Mouse (Mus musculus) cortical plate, adult 2 months (tissue): Measurements from ENCODE around the gene Prm2. TPM values are rescaled to one million over a fixed set of nuclear protein-coding genes. Genes with fewer than 3 reads are reported as not detected.

Experiments used
- H3K27ac ChIP-seq: fragments of 200-500 bp; 2 replicates; pipeline ENCODE4 v1.5.1; 2012; ENCODE audit warnings: low read length, control low read depth, inconsistent platforms; ENCODE audit not compliant: insufficient read depth
- H3K4me1 ChIP-seq: fragments of 200-500 bp; 2 replicates; pipeline ENCODE4 v1.6.1; 2011; ENCODE audit warnings: low read length; ENCODE audit not compliant: control insufficient read depth, insufficient read depth
- H3K4me3 ChIP-seq: fragments of 200-500 bp; 2 replicates; pipeline ENCODE4 v1.5.1; 2011; ENCODE audit warnings: mild to moderate bottlenecking, low read length, control low read depth; ENCODE audit not compliant: insufficient read depth
- CTCF ChIP-seq: fragments of 200-500 bp; IDR thresholded peaks from 2 replicates; pipeline ENCODE4 v1.5.1; 2011; ENCODE audit warnings: mild to moderate bottlenecking, control low read depth, low read length; ENCODE audit not compliant: insufficient read depth; ENCODE audit errors: extremely low read depth
- POLR2A ChIP-seq: fragments of 200-500 bp; IDR thresholded peaks from 2 replicates; pipeline ENCODE4 v1.6.1; 2011; ENCODE audit warnings: mild to moderate bottlenecking, low read length, control low read depth; ENCODE audit not compliant: insufficient read depth; ENCODE audit errors: extremely low read depth
- polyA plus RNA-seq: library from polyadenylated mRNA; depleted of rRNA; stranded (reverse); fragments of >200 nt; gene quantifications from 2 replicates; pipeline ENCODE4 v1.2.3, GENCODE M21; 2012

Prm2 gene
- polyA plus RNA-seq, 1 experiment: not detected

- peak overlapping the region; percentile 32 for H3K4me3 ChIP-seq
- H3K27ac ChIP-seq: no peak overlapping the region
- no peak for TF ChIP-seq POLR2A
- TF ChIP-seq CTCF: no peak
- no peaks in the 10 kb centered on the region for H3K4me1 ChIP-seq
Observed at GRCm38 (mm10) chr16:10834542-10834910, 38.6 kb upstream of the Prm2 start.

- TF ChIP-seq POLR2A: no peak
- TF ChIP-seq CTCF: no peak
- no peak overlapping the region for H3K27ac ChIP-seq
- H3K4me3 ChIP-seq: no peak overlapping the region
- H3K4me1 ChIP-seq: no peaks in the 10 kb centered on the region
Observed at GRCm38 (mm10) chr16:10828461-10828805, 32.5 kb upstream of the Prm2 start.

DNA sequence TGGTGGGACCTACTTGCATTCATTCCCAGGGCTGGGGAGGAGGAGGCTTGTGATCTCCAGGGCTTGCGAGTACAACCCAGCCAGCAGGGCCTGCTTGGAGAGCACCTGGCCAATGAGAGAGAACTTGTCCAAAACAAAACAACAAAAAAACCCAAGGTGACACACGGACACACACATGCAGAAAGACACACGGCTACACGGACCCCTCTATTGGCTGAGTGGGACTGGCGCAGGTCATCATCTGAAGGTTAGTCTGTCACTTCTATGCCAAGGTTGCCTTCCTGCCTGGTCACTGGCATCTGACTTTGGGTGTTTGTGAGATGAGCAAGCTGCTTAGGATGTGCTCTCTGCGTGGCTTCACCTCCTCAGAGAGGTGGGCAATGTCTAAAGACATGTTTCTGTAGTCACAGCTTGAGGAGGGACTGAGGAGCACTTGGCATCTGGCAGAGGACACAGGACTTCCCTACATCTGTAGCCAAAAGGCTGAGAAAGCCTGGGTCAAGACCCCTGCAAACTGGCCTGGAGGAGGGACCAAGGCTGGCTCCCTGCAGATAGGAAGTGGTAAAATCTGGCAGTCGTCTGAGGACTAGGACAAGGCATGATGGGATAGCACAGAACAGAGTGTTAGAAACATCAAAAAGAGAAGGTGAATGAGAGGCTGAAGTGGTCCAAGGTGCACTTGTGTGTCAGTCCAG, 32.0 kb upstream of the Prm2 start:
- no peak overlapping the region for H3K4me3 ChIP-seq
- no peaks in the 10 kb centered on the region for H3K4me1 ChIP-seq
- no peak overlapping the region for H3K27ac ChIP-seq
- TF ChIP-seq POLR2A (no peak), CTCF (no peak)

DNA sequence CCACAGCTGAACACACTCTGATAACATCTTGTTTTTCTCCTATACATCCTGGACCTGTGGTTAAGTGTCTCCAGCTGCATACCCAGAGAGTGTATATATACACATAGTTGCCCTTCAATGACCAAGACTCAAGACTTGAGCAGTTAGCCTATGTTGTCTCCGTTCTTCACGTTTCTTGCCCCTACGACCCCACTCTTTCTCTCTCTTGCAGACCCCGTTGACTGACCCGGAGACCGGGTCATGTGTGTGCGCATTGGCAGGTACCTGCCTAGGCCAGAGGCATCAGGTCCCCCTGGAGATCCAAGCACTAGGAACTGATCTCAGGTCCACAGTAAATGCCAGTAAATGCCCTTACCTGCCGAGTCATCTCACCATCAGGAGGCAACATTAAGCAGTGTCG, 31.3 kb upstream of the Prm2 start:
- H3K4me3 ChIP-seq: no peak overlapping the region
- H3K27ac ChIP-seq: no peak overlapping the region
- H3K4me1 ChIP-seq: no peaks in the 10 kb centered on the region
- TF ChIP-seq CTCF: no peak
- TF ChIP-seq POLR2A: no peak

DNA sequence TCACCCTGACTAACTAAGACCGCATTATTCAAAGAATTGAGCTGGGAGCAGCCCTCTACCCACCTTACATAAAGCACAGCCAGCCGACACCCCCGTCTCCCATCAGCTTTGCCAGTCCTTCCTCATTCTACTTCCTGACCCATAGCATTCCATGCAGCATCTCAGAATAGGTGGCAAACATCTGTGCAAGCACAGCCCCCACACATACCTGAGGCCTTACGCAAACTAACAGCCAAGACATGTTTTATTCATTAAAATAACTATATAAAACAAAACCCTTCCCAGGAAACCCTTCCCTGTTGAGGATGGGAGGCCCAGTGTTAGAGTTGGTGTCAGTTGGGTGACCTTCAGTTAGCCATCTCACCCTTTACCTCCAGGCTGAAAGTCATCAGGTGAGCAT, 29.9 kb upstream of the Prm2 start:
- no peak overlapping the region for H3K4me3 ChIP-seq
- H3K27ac ChIP-seq: no peak overlapping the region
- no peak for TF ChIP-seq POLR2A
- TF ChIP-seq CTCF: no peak
- H3K4me1 ChIP-seq: no peaks in the 10 kb centered on the region

DNA sequence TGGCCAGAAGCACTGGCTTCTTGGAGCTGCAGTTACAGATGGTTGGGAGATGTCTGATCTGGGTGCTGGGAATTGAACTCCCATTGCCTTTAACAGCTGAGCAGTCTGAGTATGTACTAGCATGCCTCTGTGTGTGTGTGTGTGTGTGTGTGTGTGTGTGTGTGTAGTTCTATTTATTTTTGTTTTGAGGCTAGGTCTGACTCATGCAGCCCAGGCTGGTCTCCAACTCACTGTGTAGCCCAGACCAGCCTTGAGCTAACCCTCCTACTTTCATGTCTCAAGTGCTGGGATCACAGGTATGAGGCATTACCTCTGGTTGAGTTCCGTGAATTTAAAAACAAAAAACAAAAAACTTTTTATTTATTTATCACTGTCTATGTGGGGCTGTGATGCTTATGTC, 28.6 kb upstream of the Prm2 start:
- Histone ChIP-seq H3K4me1 (no peaks in the 10 kb centered on the region), H3K4me3 (no peak overlapping the region), H3K27ac (no peak overlapping the region)
- TF ChIP-seq POLR2A (no peak), CTCF (no peak)

- TF ChIP-seq POLR2A (no peak), CTCF (no peak)
- no peak overlapping the region for H3K27ac ChIP-seq
- no peaks in the 10 kb centered on the region for H3K4me1 ChIP-seq
- H3K4me3 ChIP-seq: no peak overlapping the region
Observed at GRCm38 (mm10) chr16:10821387-10821786, 25.5 kb upstream of the Prm2 start.

DNA sequence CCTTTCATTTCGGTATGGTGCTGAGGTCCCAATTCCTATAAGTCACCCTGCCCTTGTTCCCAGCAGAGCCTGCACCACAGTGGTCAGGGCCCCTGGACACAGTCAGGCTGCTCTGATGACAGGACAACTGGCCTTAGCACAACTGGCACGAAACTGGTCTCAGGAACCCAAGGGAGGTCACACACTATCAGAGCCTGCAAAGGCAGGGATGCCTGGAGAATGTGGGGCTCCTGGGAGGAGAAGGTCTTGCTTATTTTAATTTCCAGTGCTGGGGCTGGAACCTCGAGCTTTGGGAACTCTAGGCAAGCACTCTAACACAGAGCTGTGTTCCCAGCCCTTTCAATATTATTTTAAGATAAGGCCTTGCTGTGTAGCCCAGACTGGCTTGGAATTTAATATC, 24.0 kb upstream of the Prm2 start:
- H3K27ac ChIP-seq: no peak overlapping the region
- H3K4me1 ChIP-seq: no peaks in the 10 kb centered on the region
- H3K4me3 ChIP-seq: no peak overlapping the region
- TF ChIP-seq POLR2A: no peak
- TF ChIP-seq CTCF: no peak

DNA sequence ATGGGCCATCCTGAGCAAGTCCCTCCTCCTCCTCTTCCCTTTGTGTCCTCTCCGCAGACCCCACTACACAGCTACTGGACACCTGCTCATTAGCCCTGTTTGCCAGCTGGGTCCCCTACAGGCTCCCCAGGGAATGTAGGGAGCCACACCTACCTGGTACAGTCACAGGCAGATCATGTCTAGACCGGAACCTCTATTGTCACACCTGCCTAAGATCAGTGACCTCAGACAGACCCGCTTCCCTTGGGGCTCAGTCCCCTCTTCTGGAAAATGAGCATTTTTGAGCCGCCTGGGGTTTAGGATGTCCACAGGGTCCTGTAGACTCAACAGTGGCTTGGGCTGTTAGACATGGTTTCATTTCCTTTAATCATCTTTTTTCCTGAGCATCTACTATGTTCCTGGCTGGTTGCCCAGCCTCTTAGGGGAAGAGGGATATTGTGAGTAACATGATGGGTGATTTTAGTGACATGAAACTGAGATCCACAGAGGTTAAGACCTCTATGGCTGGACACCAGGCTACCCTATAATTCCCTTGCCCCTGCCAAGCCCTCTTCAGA, 22.7 kb upstream of the Prm2 start:
- H3K4me3 ChIP-seq: no peak overlapping the region
- H3K4me1 ChIP-seq: no peaks in the 10 kb centered on the region
- no peak overlapping the region for H3K27ac ChIP-seq
- TF ChIP-seq POLR2A (no peak), CTCF (no peak)

DNA sequence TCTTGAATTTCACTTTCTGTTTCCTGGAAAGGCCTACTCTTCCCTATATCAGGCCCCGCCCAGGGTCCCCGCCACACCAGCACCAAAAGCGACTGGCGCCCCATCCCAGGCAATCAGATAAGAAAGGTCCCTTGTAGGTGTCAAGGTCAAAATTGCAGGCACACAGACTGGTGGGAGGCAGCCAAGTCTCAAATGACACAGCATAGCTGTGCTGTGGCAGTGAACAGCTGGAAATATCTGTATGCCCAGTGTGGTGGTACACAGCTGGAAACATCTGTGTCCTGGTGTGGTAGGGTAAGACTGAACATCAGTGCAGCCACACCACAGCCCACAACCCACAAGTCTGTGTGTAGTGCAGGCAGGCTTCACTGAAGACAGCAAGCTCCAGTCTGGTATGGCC, 18.9 kb upstream of the Prm2 start:
- Histone ChIP-seq H3K27ac (no peak overlapping the region), H3K4me1 (no peaks in the 10 kb centered on the region), H3K4me3 (no peak overlapping the region)
- TF ChIP-seq CTCF: no peak
- TF ChIP-seq POLR2A: no peak

DNA sequence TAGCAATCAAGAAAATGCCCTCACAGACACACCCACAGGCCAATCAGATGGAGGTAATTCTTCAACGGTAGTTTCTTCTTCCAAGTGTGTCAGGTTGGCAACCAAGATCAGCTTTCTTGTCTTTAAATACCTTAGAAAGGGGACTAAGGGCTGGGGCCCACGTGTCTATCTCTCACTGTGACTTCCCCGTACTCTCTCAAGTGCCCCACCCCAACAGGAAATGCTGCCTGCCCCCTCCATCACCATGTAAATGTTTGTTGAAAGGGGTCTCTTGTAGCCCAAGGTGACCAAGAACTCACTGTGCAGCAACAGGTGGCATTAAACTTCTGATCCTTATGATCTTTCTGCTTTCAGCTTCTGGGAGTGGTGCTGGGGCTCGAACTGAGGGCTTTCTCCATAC, 17.8 kb upstream of the Prm2 start:
- no peak overlapping the region for H3K27ac ChIP-seq
- H3K4me3 ChIP-seq: no peak overlapping the region
- H3K4me1 ChIP-seq: no peaks in the 10 kb centered on the region
- TF ChIP-seq CTCF (no peak), POLR2A (no peak)
